Mouse (Mus musculus) gastrocnemius, postnatal 36 days (tissue): ENCODE results near the gene A3galt2. TPM values are rescaled to one million over a fixed set of nuclear protein-coding genes. Genes with fewer than 3 reads are reported as not detected.

ENCODE experiments used
- DNase-seq, 2 experiments: peaks; one replicate each; pipeline ENCODE4 v3.0.0; 2022
- intact Hi-C: fragments of 180-260 bp; cut with DNase I; formaldehyde crosslinking; loops from one replicate; pipeline ENCODE4 v1.15.1; 2025
- total RNA-seq, 2 experiments: library from RNA; stranded (reverse); gene quantifications; 2 replicates each; pipeline ENCODE4 v1.2.3; 2021

A3galt2 gene
- total RNA-seq, 2 experiments from 2014 or later = 0.10 to 0.20 TPM

- DNase-seq = peak; percentile 77 to 82
- intact Hi-C loops = no loop called here
Measured at GRCm38 (mm10) chr4:128727019-128727720, 28.0 kb upstream of the A3galt2 start.

GRCm38 (mm10) chr4:128727721-128728430, 27.3 kb upstream of the A3galt2 start:
- peak in 1 of 2 experiments; percentile 45 for DNase-seq
- intact Hi-C loops = no loop called here

GRCm38 (mm10) chr4:128728431-128728851, 26.7 kb upstream of the A3galt2 start:
- intact Hi-C loops = no loop called here
- no peak for DNase-seq

- intact Hi-C loops = no loop called here
- DNase-seq = no peak
Measured at GRCm38 (mm10) chr4:128729033-128729708, 26.0 kb upstream of the A3galt2 start.

GRCm38 (mm10) chr4:128729709-128730037, 25.5 kb upstream of the A3galt2 start:
- DNase-seq = no peak
- intact Hi-C loops = no loop called here

- DNase-seq = no peak
- intact Hi-C loops = no loop called here
Measured at GRCm38 (mm10) chr4:128730271-128730670, 24.9 kb upstream of the A3galt2 start.

GRCm38 (mm10) chr4:128732794-128733193, 22.4 kb upstream of the A3galt2 start:
- no peak for DNase-seq
- intact Hi-C loops = no loop called here

- DNase-seq = no peak
- intact Hi-C loops = no loop called here
Measured at GRCm38 (mm10) chr4:128733496-128733895, 21.7 kb upstream of the A3galt2 start.

GRCm38 (mm10) chr4:128734217-128734616, 20.9 kb upstream of the A3galt2 start:
- DNase-seq = peak; percentile 55 to 60
- intact Hi-C loops = no loop called here

- no peak for DNase-seq
- intact Hi-C loops = no loop called here
Measured at GRCm38 (mm10) chr4:128734721-128735671, 20.2 kb upstream of the A3galt2 start.

- intact Hi-C loops = no loop called here
- DNase-seq = no peak
Measured at GRCm38 (mm10) chr4:128737137-128737589, 18.0 kb upstream of the A3galt2 start.

GRCm38 (mm10) chr4:128737825-128738610, 17.1 kb upstream of the A3galt2 start:
- intact Hi-C loops = no loop called here
- DNase-seq = no peak

GRCm38 (mm10) chr4:128740878-128741277, 14.3 kb upstream of the A3galt2 start:
- DNase-seq = no peak
- intact Hi-C loops = no loop called here

GRCm38 (mm10) chr4:128741906-128742305, 13.3 kb upstream of the A3galt2 start:
- intact Hi-C loops = no loop called here

GRCm38 (mm10) chr4:128742379-128742970, 12.7 kb upstream of the A3galt2 start:
- intact Hi-C loops = no loop called here

More at GRCm38 (mm10) chr4:128741906-128742305, 13.3 kb upstream of the A3galt2 start:
- DNase-seq = no peak

GRCm38 (mm10) chr4:128743031-128743626, 12.0 kb upstream of the A3galt2 start:
- intact Hi-C loops = no loop called here
- DNase-seq = no peak

More at GRCm38 (mm10) chr4:128742379-128742970, 12.7 kb upstream of the A3galt2 start:
- DNase-seq = no peak

- intact Hi-C loops = no loop called here
- DNase-seq = no peak
Measured at GRCm38 (mm10) chr4:128745160-128745559, 10.0 kb upstream of the A3galt2 start.

GRCm38 (mm10) chr4:128747614-128748270, 7.4 kb upstream of the A3galt2 start:
- intact Hi-C loops = no loop called here
- no peak for DNase-seq
